Mouse (Mus musculus): Measurements from ENCODE around the gene Mad1l1.

DNA sequence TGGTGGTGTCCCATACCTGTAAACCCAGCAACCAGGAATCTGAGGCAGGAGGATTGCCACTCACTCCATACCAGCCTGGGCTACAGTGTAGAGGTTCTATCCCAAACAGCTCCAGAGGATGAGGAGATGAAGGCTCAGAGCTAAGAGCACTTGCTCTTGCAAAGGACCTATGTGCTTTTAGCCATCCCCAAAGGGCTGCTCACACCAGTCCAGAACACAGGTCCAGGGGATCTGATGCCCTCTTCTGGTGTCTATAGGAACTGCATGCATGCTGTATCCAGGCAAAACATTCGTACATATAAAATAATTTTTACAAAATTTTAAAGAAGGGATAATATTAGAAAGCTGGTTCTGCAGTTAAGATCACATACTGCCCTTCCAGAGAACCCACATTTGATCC, 15.3 kb upstream of the Mad1l1 start:
- TF ChIP-seq CTCF (IDR thresholded peaks at IDR 0.05 in 2 of 3, conservative IDR thresholded peaks at IDR 0.05 in 1 of 3; ENCODE audit: control insufficient read depth in 1 of 3, insufficient read depth in 1 of 3, low read depth in 2 of 3, low read length in 3 of 3, poor library complexity in 1 of 3, severe bottlenecking in 1 of 3) (peak; percentile 65 to 94 (median 70)), MYB (IDR thresholded peaks at IDR 0.05; ENCODE audit: low read depth, low read length) (no peak), POLR2A (IDR thresholded peaks at IDR 0.05; ENCODE audit: control insufficient read depth in 1 of 2, insufficient read depth in 1 of 2, low read depth in 1 of 2, low read length in 2 of 2, poor library complexity in 1 of 2) (no peak), KAT2A (conservative IDR thresholded peaks at IDR 0.05; ENCODE audit: low read depth, low read length) (no peak), EP300 (IDR thresholded peaks at IDR 0.05; ENCODE audit: low read depth in 1 of 2, low read length in 2 of 2) (no peak), MXI1 (IDR thresholded peaks at IDR 0.05; ENCODE audit: low read depth, low read length) (no peak), MAX (IDR thresholded peaks at IDR 0.05; ENCODE audit: low read length) (no peak), MEF2A (IDR thresholded peaks at IDR 0.05; ENCODE audit: extremely low read depth, insufficient replicate concordance, low read depth, low read length, poor library complexity, severe bottlenecking) (no peak), USF1 (IDR thresholded peaks at IDR 0.05; ENCODE audit: low read depth, low read length) (no peak), TBP (IDR thresholded peaks at IDR 0.05; ENCODE audit: low read depth, low read length) (no peak), ELF1 (IDR thresholded peaks at IDR 0.05; ENCODE audit: low read depth, low read length) (no peak)

Measured in MEL (cell line).